Mouse (Mus musculus) large intestine, adult 2 months (tissue): Measurements from ENCODE around the gene Gm10985. TPM values are rescaled to one million over a fixed set of nuclear protein-coding genes. Genes with fewer than 3 reads are reported as not detected.

Experiments used
- polyA plus RNA-seq: library from polyadenylated mRNA; depleted of rRNA; stranded (reverse); fragments of >200 nt; gene quantifications from 2 replicates; pipeline ENCODE4 v1.2.3, GENCODE M21; 2012; rRNA removed

Gene Gm10985
- polyA plus RNA-seq, 1 experiment: not detected

Other genes starting within 250 kb of the Gm10985 start
- gene Frem2, start 187.7 kb upstream of the Gm10985 start, polyA plus RNA-seq: 1.1 and 2.8 TPM in 2 replicates
- gene Ufm1, start 18.7 kb downstream of the Gm10985 start, polyA plus RNA-seq: 25.0 and 29.4 TPM in 2 replicates